Mouse (Mus musculus): Measurements from ENCODE around the gene Bahcc1. TPM values are rescaled to one million over a fixed set of nuclear protein-coding genes. Genes with fewer than 3 reads are reported as not detected.

The Bahcc1 gene
- polyA plus RNA-seq, 2 experiments = 0.75 to 1.6 TPM

- H3K36me3 ChIP-seq (replicated peaks; ENCODE audit: control insufficient read depth, insufficient read depth, low read depth) = no peaks in the 10 kb centered on the region
- no peaks in the 10 kb centered on the region for H3K9me3 ChIP-seq (ENCODE audit: control insufficient read depth, low read length)
- no peak for DNase-seq (ENCODE audit: low read depth in 3 of 3, low spot score in 3 of 3)
- WGBS (ENCODE audit: insufficient replicate concordance) = 78% methylated on average over 5 of the region's 5 CpGs
- no peaks in the 10 kb centered on the region for H3K4me1 ChIP-seq (replicated peaks; ENCODE audit: control insufficient read depth in 2 of 2, insufficient read depth in 2 of 2, low read length in 1 of 2)
- ATAC-seq (ENCODE audit: insufficient read depth) = no peak
- H3K27ac ChIP-seq = no peak overlapping the region
- H3K4me2 ChIP-seq (ENCODE audit: low read depth) = no peak overlapping the region
- no peaks in the 10 kb centered on the region for H3K27me3 ChIP-seq (ENCODE audit: control insufficient read depth, insufficient read depth, low read length)
- no peak overlapping the region for H3K4me3 ChIP-seq (ENCODE audit: insufficient read depth in 1 of 2, low read depth in 2 of 2, low read length in 2 of 2)
- H3K9ac ChIP-seq (replicated peaks) = no peak overlapping the region
- TF ChIP-seq CTCF (IDR thresholded peaks at IDR 0.05; ENCODE audit: low read depth) = no peak
- no peak for TF ChIP-seq EP300 (IDR thresholded peaks at IDR 0.05; ENCODE audit: low read depth)
Observed at GRCm38 (mm10) chr11:120256108-120256507, 23.4 kb downstream of the Bahcc1 start.

- Histone ChIP-seq H3K9me3 (ENCODE audit: control insufficient read depth, low read length) (no peaks in the 10 kb centered on the region), H3K36me3 (replicated peaks; ENCODE audit: control insufficient read depth, insufficient read depth, low read depth) (no peaks in the 10 kb centered on the region), H3K9ac (replicated peaks) (no peak overlapping the region), H3K27ac (no peak overlapping the region), H3K4me1 (replicated peaks; ENCODE audit: control insufficient read depth in 2 of 2, insufficient read depth in 2 of 2, low read length in 1 of 2) (no peaks in the 10 kb centered on the region), H3K4me2 (ENCODE audit: low read depth) (no peak overlapping the region), H3K4me3 (ENCODE audit: insufficient read depth in 1 of 2, low read depth in 2 of 2, low read length in 2 of 2) (no peak overlapping the region), H3K27me3 (ENCODE audit: control insufficient read depth, insufficient read depth, low read length) (no peaks in the 10 kb centered on the region)
- WGBS (ENCODE audit: insufficient replicate concordance) = 57% methylated on average over 10 of the region's 10 CpGs
- TF ChIP-seq CTCF (IDR thresholded peaks at IDR 0.05; ENCODE audit: low read depth) (no peak), EP300 (IDR thresholded peaks at IDR 0.05; ENCODE audit: low read depth) (no peak)
- DNase-seq (ENCODE audit: low read depth in 3 of 3, low spot score in 3 of 3) = no peak
- ATAC-seq (ENCODE audit: insufficient read depth) = no peak
Observed at GRCm38 (mm10) chr11:120256543-120256942, 23.8 kb downstream of the Bahcc1 start.

- H3K27me3 ChIP-seq (ENCODE audit: control insufficient read depth, insufficient read depth, low read length) = no peaks in the 10 kb centered on the region
- H3K4me3 ChIP-seq (ENCODE audit: insufficient read depth in 1 of 2, low read depth in 2 of 2, low read length in 2 of 2) = no peak overlapping the region
- no peaks in the 10 kb centered on the region for H3K36me3 ChIP-seq (replicated peaks; ENCODE audit: control insufficient read depth, insufficient read depth, low read depth)
- ATAC-seq (ENCODE audit: insufficient read depth) (no peak), DNase-seq (ENCODE audit: low read depth in 3 of 3, low spot score in 3 of 3) (no peak)
- no peaks in the 10 kb centered on the region for H3K9me3 ChIP-seq (ENCODE audit: control insufficient read depth, low read length)
- no peaks in the 10 kb centered on the region for H3K4me1 ChIP-seq (replicated peaks; ENCODE audit: control insufficient read depth in 2 of 2, insufficient read depth in 2 of 2, low read length in 1 of 2)
- 60% methylated on average over 10 of the region's 10 CpGs for WGBS (ENCODE audit: insufficient replicate concordance)
- no peak overlapping the region for H3K4me2 ChIP-seq (ENCODE audit: low read depth)
- no peak overlapping the region for H3K9ac ChIP-seq (replicated peaks)
- H3K27ac ChIP-seq = no peak overlapping the region
- no peak for TF ChIP-seq CTCF (IDR thresholded peaks at IDR 0.05; ENCODE audit: low read depth)
- TF ChIP-seq EP300 (IDR thresholded peaks at IDR 0.05; ENCODE audit: low read depth) = no peak
Observed at GRCm38 (mm10) chr11:120256981-120257820, 24.5 kb downstream of the Bahcc1 start.

GRCm38 (mm10) chr11:120257911-120258310 is 25.2 kb downstream of the Bahcc1 start:
- no peak for ATAC-seq (ENCODE audit: insufficient read depth)

GRCm38 (mm10) chr11:120258896-120259689 is 26.3 kb downstream of the Bahcc1 start:
- ATAC-seq (ENCODE audit: insufficient read depth) = no peak
- Histone ChIP-seq H3K4me3 (ENCODE audit: insufficient read depth in 1 of 2, low read depth in 2 of 2, low read length in 2 of 2) (no peak overlapping the region), H3K9me3 (ENCODE audit: control insufficient read depth, low read length) (no peaks in the 10 kb centered on the region), H3K36me3 (replicated peaks; ENCODE audit: control insufficient read depth, insufficient read depth, low read depth) (no peaks in the 10 kb centered on the region), H3K27me3 (ENCODE audit: control insufficient read depth, insufficient read depth, low read length) (no peaks in the 10 kb centered on the region), H3K9ac (replicated peaks) (no peak overlapping the region), H3K27ac (no peak overlapping the region), H3K4me2 (ENCODE audit: low read depth) (no peak overlapping the region), H3K4me1 (replicated peaks; ENCODE audit: control insufficient read depth in 2 of 2, insufficient read depth in 2 of 2, low read length in 1 of 2) (no peaks in the 10 kb centered on the region)
- TF ChIP-seq CTCF (IDR thresholded peaks at IDR 0.05; ENCODE audit: low read depth) (no peak), EP300 (IDR thresholded peaks at IDR 0.05; ENCODE audit: low read depth) (no peak)
- no peak for DNase-seq (ENCODE audit: low read depth in 3 of 3, low spot score in 3 of 3)
- 70% methylated on average over 12 of the region's 12 CpGs for WGBS (ENCODE audit: insufficient replicate concordance)

More at GRCm38 (mm10) chr11:120257911-120258310, 25.2 kb downstream of the Bahcc1 start:
- no peaks in the 10 kb centered on the region for H3K36me3 ChIP-seq (replicated peaks; ENCODE audit: control insufficient read depth, insufficient read depth, low read depth)
- DNase-seq (ENCODE audit: low read depth in 3 of 3, low spot score in 3 of 3) = no peak
- H3K27me3 ChIP-seq (ENCODE audit: control insufficient read depth, insufficient read depth, low read length) = no peaks in the 10 kb centered on the region
- no peaks in the 10 kb centered on the region for H3K9me3 ChIP-seq (ENCODE audit: control insufficient read depth, low read length)
- no peak overlapping the region for H3K27ac ChIP-seq
- H3K4me3 ChIP-seq (ENCODE audit: insufficient read depth in 1 of 2, low read depth in 2 of 2, low read length in 2 of 2) = no peak overlapping the region
- no peak overlapping the region for H3K4me2 ChIP-seq (ENCODE audit: low read depth)
- WGBS (ENCODE audit: insufficient replicate concordance) = 73% methylated on average over 13 of the region's 13 CpGs
- H3K9ac ChIP-seq (replicated peaks) = no peak overlapping the region
- no peaks in the 10 kb centered on the region for H3K4me1 ChIP-seq (replicated peaks; ENCODE audit: control insufficient read depth in 2 of 2, insufficient read depth in 2 of 2, low read length in 1 of 2)
- no peak for TF ChIP-seq EP300 (IDR thresholded peaks at IDR 0.05; ENCODE audit: low read depth)
- TF ChIP-seq CTCF (IDR thresholded peaks at IDR 0.05; ENCODE audit: low read depth) = no peak
